Mouse (Mus musculus) left cerebral cortex, adult 8-10 months (tissue): Measurements from ENCODE around the gene Erbb2. TPM values are rescaled to one million over a fixed set of nuclear protein-coding genes. Genes with fewer than 3 reads are reported as not detected.

Source experiments
- DNase-seq, 2 experiments: peaks; one replicate each; pipeline ENCODE4 v3.0.0; 2022; ENCODE audit warnings: low spot score in 2 of 2
- total RNA-seq, 4 experiments: library from RNA; stranded (reverse); gene quantifications; 2 replicates each; pipeline ENCODE4 v1.2.4; 2022

Gene Erbb2
- total RNA-seq, 4 experiments from 2014 or later = 2.0 to 2.6 (median 2.3) TPM

GRCm38 (mm10) chr11:98481231-98481630, 69.0 kb downstream of the Erbb2 start:
- no peak for DNase-seq

- DNase-seq = no peak
Observed at GRCm38 (mm10) chr11:98482067-98482466, 69.8 kb downstream of the Erbb2 start.

- no peak for DNase-seq
Observed at GRCm38 (mm10) chr11:98485749-98486148, 73.5 kb downstream of the Erbb2 start.

Other genes starting within 250 kb of the Erbb2 start
- 10 to 100 TPM; 41.3 to 50.8 (median 46.0) TPM for gene Med1, start 219.2 kb upstream of the Erbb2 start, total RNA-seq
- 10 to 100 TPM; 36.6 to 42.6 (median 39.3) TPM for gene Cdk12, start 209.4 kb upstream of the Erbb2 start, total RNA-seq
- gene Neurod2, start 82.8 kb upstream of the Erbb2 start, total RNA-seq = 10 to 100 TPM; 54.9 to 63.3 (median 60.4) TPM
- gene Ppp1r1b, start 64.1 kb upstream of the Erbb2 start, total RNA-seq = 100 to 1,000 TPM; 502 to 655 (median 573) TPM
- 10 to 100 TPM; 35.7 to 40.8 (median 38.3) TPM for gene Stard3, start 54.1 kb upstream of the Erbb2 start, total RNA-seq
- 10 to 100 TPM in 2 of 4 experiments, 1 to 10 TPM in 2; 8.2 to 16.6 (median 12.1) TPM for gene Tcap, start 28.7 kb upstream of the Erbb2 start, total RNA-seq
- gene Pnmt, start 26.0 kb upstream of the Erbb2 start, total RNA-seq = 1 to 10 TPM in 2 of 4 experiments, under 1 TPM in 2; 0.65 to 1.7 (median 0.96) TPM
- 10 to 100 TPM in 2 of 4 experiments, 1 to 10 TPM in 2; 8.5 to 11.1 (median 9.9) TPM for gene Pgap3, start 12.0 kb upstream of the Erbb2 start, total RNA-seq
- 100 to 1,000 TPM in 2 of 4 experiments, 10 to 100 TPM in 2; 93.7 to 114 (median 102) TPM for gene Mien1, start 26.5 kb downstream of the Erbb2 start, total RNA-seq
- 1 to 10 TPM; 3.6 to 5.1 (median 4.7) TPM for gene Grb7, start 33.9 kb downstream of the Erbb2 start, total RNA-seq
- under 1 TPM; 0.23 to 0.76 (median 0.52) TPM for gene Ikzf3, start 133.6 kb downstream of the Erbb2 start, total RNA-seq
- gene Zpbp2, start 138.6 kb downstream of the Erbb2 start, total RNA-seq = not detected
- 10 to 100 TPM; 43.6 to 47.0 (median 45.1) TPM for gene Ormdl3, start 174.9 kb downstream of the Erbb2 start, total RNA-seq
- not detected for gene Lrrc3c, start 185.8 kb downstream of the Erbb2 start, total RNA-seq
- gene Gm12355, start 213.2 kb downstream of the Erbb2 start, total RNA-seq = 10 to 100 TPM; 11.8 to 14.5 (median 13.1) TPM
- under 1 TPM in 2 of 4 experiments, not detected in 2; 0.23 TPM for gene Gsdma3, start 213.9 kb downstream of the Erbb2 start, total RNA-seq
- not detected for gene Gsdma2, start 234.3 kb downstream of the Erbb2 start, total RNA-seq